Mouse (Mus musculus) brain, embryonic 14.5 days (tissue): ENCODE measurements at regions not wholly inside any gene's neighbourhood (a gene's known extent, or its start where the extent isn't known, plus 50 kb on each side); places are given as distances from the start of the nearest gene placed in this dataset.

Experiments
- DNase-seq: peaks from one replicate; pipeline ENCODE4 v3.0.0-alpha.2; 2011; ENCODE audit warnings: low read depth

DNA sequence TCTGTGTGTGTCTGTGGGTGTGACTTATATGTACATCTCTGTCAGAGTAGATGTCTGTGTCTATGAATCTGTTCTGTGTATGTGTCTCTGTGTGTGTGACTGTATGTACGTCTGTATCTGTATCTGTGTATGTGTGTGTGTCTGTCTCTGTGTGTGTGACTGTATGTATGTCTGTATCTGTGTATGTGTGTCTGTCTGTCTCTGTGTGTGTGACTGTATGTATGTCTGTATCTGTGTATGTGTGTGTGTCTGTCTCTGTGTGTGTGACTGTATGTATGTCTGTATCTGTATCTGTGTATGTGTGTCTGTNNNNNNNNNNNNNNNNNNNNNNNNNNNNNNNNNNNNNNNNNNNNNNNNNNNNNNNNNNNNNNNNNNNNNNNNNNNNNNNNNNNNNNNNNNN, 88.3 kb downstream of the Sspn start:
- DNase-seq: peak; percentile 22
